Mouse (Mus musculus) liver, adult 2 months (tissue): ENCODE results near the gene Fat3. TPM values are rescaled to one million over a fixed set of nuclear protein-coding genes. Genes with fewer than 3 reads are reported as not detected.

Experiments
- DNase-seq: peaks from one replicate; pipeline ENCODE4 v3.0.0-alpha.2; 2011; ENCODE audit warnings: low read depth, low spot score; ENCODE audit errors: extremely low read depth
- H3K27ac ChIP-seq: fragments of 200-500 bp; replicated peaks from 2 replicates; pipeline ENCODE4 v1.5.1; 2012; ENCODE audit warnings: low read depth, mild to moderate bottlenecking, control low read depth, inconsistent platforms, low read length; ENCODE audit not compliant: insufficient read depth
- H3K27me3 ChIP-seq: fragments of 200-500 bp; 2 replicates; pipeline ENCODE4 v1.6.1; 2012; ENCODE audit warnings: mild to moderate bottlenecking, moderate library complexity, low read length, inconsistent platforms; ENCODE audit not compliant: control insufficient read depth, insufficient read depth
- H3K36me3 ChIP-seq: fragments of 200-500 bp; 2 replicates; pipeline ENCODE4 v1.6.1; 2012; ENCODE audit warnings: low read length, inconsistent platforms; ENCODE audit not compliant: control insufficient read depth, insufficient read depth
- H3K4me1 ChIP-seq: fragments of 200-500 bp; 2 replicates; pipeline ENCODE4 v1.6.1; 2011; ENCODE audit warnings: low read length; ENCODE audit not compliant: control insufficient read depth, insufficient read depth
- H3K4me3 ChIP-seq: fragments of 200-500 bp; 2 replicates; pipeline ENCODE4 v1.5.1; 2011; ENCODE audit warnings: low read depth, mild to moderate bottlenecking, control low read depth, low read length, moderate library complexity; ENCODE audit not compliant: insufficient read depth
- H3K79me2 ChIP-seq: fragments of 200-500 bp; 2 replicates; pipeline ENCODE4 v1.6.1; 2012; ENCODE audit warnings: inconsistent platforms, mild to moderate bottlenecking, low read length, moderate library complexity; ENCODE audit not compliant: control insufficient read depth, insufficient read depth
- H3K9ac ChIP-seq: fragments of 200-500 bp; 2 replicates; pipeline ENCODE4 v1.6.1; 2012; ENCODE audit warnings: low read depth, mild to moderate bottlenecking, control low read depth, inconsistent platforms, low read length
- CTCF ChIP-seq: fragments of 200-500 bp; IDR thresholded peaks from 2 replicates; pipeline ENCODE4 v1.5.1; 2011; ENCODE audit warnings: low read depth, low read length, control low read depth
- POLR2A ChIP-seq: fragments of 200-500 bp; IDR thresholded peaks from 2 replicates; pipeline ENCODE4 v1.6.1; 2011; ENCODE audit warnings: low read length, control low read depth; ENCODE audit not compliant: insufficient read depth; ENCODE audit errors: extremely low read depth
- WGBS: fragments of 180-500 bp; shearing (Covaris S2); methylation state at CpG from one replicate; pipeline ENCODE4 v1.1.7; 2018; 5-methylcytosine and 5-hydroxymethylcytosine counted together
- polyA plus RNA-seq: library from polyadenylated mRNA; depleted of rRNA; stranded (reverse); fragments of >200 nt; gene quantifications from 2 replicates; pipeline ENCODE4 v1.2.3, GENCODE M21; 2012
- total RNA-seq: library from RNA; depleted of rRNA; stranded (reverse); fragments of >200 nt; gene quantifications from 2 replicates; pipeline ENCODE4 v1.2.3, GENCODE M21; 2014

Fat3 gene
- total and polyA plus RNA-seq, 2 experiments: 0.09 TPM; not detected in 1

GRCm38 (mm10) chr9:16344902-16345855 is 155.9 kb downstream of the Fat3 start:
- DNase-seq: no peak
- WGBS: 84% methylated on average over 11 of the region's 11 CpGs
- H3K9ac ChIP-seq: no peak overlapping the region
- H3K27me3 ChIP-seq: no peaks in the 10 kb centered on the region
- H3K4me3 ChIP-seq: no peak overlapping the region
- H3K4me1 ChIP-seq: no peaks in the 10 kb centered on the region
- H3K27ac ChIP-seq: no peak overlapping the region
- no peaks in the 10 kb centered on the region for H3K36me3 ChIP-seq
- TF ChIP-seq POLR2A (no peak), CTCF (no peak)
- H3K79me2 ChIP-seq: no peaks in the 10 kb centered on the region

GRCm38 (mm10) chr9:16343191-16343590 is 157.9 kb downstream of the Fat3 start:
- no peak overlapping the region for H3K27ac ChIP-seq
- WGBS: 84% methylated on average over 2 of the region's 2 CpGs
- DNase-seq: no peak
- no peaks in the 10 kb centered on the region for H3K4me1 ChIP-seq
- H3K4me3 ChIP-seq: no peak overlapping the region
- H3K9ac ChIP-seq: no peak overlapping the region
- H3K79me2 ChIP-seq: no peaks in the 10 kb centered on the region
- TF ChIP-seq CTCF: no peak
- TF ChIP-seq POLR2A: no peak
- no peaks in the 10 kb centered on the region for H3K27me3 ChIP-seq
- H3K36me3 ChIP-seq: no peaks in the 10 kb centered on the region

GRCm38 (mm10) chr9:16342577-16342976 is 158.5 kb downstream of the Fat3 start:
- 81% methylated on average over 8 of the region's 8 CpGs for WGBS

GRCm38 (mm10) chr9:16330290-16330984 is 170.6 kb downstream of the Fat3 start:
- H3K36me3 ChIP-seq: no peaks in the 10 kb centered on the region
- H3K27ac ChIP-seq: no peak overlapping the region
- no peak overlapping the region for H3K4me3 ChIP-seq
- WGBS: 57% methylated on average over 3 of the region's 3 CpGs
- no peak for DNase-seq
- H3K27me3 ChIP-seq: no peaks in the 10 kb centered on the region
- H3K79me2 ChIP-seq: no peaks in the 10 kb centered on the region
- H3K4me1 ChIP-seq: no peaks in the 10 kb centered on the region
- no peak overlapping the region for H3K9ac ChIP-seq
- TF ChIP-seq CTCF: no peak
- TF ChIP-seq POLR2A: no peak

More at GRCm38 (mm10) chr9:16342577-16342976, 158.5 kb downstream of the Fat3 start:
- Histone ChIP-seq H3K27me3 (no peaks in the 10 kb centered on the region), H3K4me1 (no peaks in the 10 kb centered on the region), H3K79me2 (no peaks in the 10 kb centered on the region), H3K9ac (no peak overlapping the region), H3K27ac (no peak overlapping the region), H3K4me3 (no peak overlapping the region), H3K36me3 (no peaks in the 10 kb centered on the region)
- DNase-seq: no peak
- TF ChIP-seq POLR2A (no peak), CTCF (no peak)

- Histone ChIP-seq H3K27me3 (no peaks in the 10 kb centered on the region), H3K9ac (no peak overlapping the region), H3K27ac (no peak overlapping the region), H3K4me3 (no peak overlapping the region), H3K4me1 (no peaks in the 10 kb centered on the region), H3K36me3 (no peaks in the 10 kb centered on the region), H3K79me2 (no peaks in the 10 kb centered on the region)
- 76% methylated on average over 1 of the region's 1 CpGs for WGBS
- no peak for DNase-seq
- no peak for TF ChIP-seq POLR2A
- no peak for TF ChIP-seq CTCF
Observed at GRCm38 (mm10) chr9:16318957-16319356, 182.1 kb downstream of the Fat3 start.
